Mouse (Mus musculus) C2C12 (cell line): ENCODE measurements around the gene Gipc2.

Experiments used
- CEBPB ChIP-seq: IDR thresholded peaks from one replicate; pipeline ENCODE4 v1.6.1; 2011; ENCODE audit warnings: low read depth, mild to moderate bottlenecking, control low read depth, moderate library complexity
- CTCF ChIP-seq: IDR thresholded peaks from one replicate; pipeline ENCODE4 v1.5.1; 2011; ENCODE audit not compliant: control insufficient read depth, insufficient read depth, insufficient read length
- FOSL1 ChIP-seq: IDR thresholded peaks from one replicate; pipeline ENCODE4 v1.8.0; 2011; ENCODE audit warnings: mild to moderate bottlenecking, low read length; ENCODE audit not compliant: poor library complexity, insufficient read depth, severe bottlenecking
- MAX ChIP-seq: IDR thresholded peaks from one replicate; pipeline ENCODE4 v1.6.1; 2011; ENCODE audit warnings: mild to moderate bottlenecking, control low read depth
- MYOD1 ChIP-seq: IDR thresholded peaks from one replicate; pipeline ENCODE4 v1.6.1; 2011; ENCODE audit warnings: low read depth; ENCODE audit not compliant: control insufficient read depth, insufficient read length
- MYOG ChIP-seq: IDR thresholded peaks from one replicate; pipeline ENCODE4 v1.6.1; 2011; ENCODE audit not compliant: control insufficient read depth, insufficient read length; ENCODE audit errors: extremely low read depth
- USF1 ChIP-seq: IDR thresholded peaks from one replicate; pipeline ENCODE4 v1.6.1; 2011; ENCODE audit warnings: low read depth, mild to moderate bottlenecking, control low read depth, moderate library complexity

GRCm38 (mm10) chr3:152100119-152100818, 65.8 kb downstream of the Gipc2 start:
- TF ChIP-seq FOSL1 (no peak), CTCF (no peak), MYOG (no peak), CEBPB (no peak), USF1 (no peak), MYOD1 (no peak), MAX (no peak)
